Mouse (Mus musculus): ENCODE results near the gene Ptprd. TPM values are rescaled to one million over a fixed set of nuclear protein-coding genes. Genes with fewer than 3 reads are reported as not detected.

Ptprd gene
- polyA plus RNA-seq, 1 experiment from 2014 or later, result 5.6 TPM

GRCm38 (mm10) chr4:75962916-75963315 lies 2248.8 kb downstream of the Ptprd start:
- Histone ChIP-seq H3K4me2 (replicated peaks; ENCODE audit: low read depth) (no peak overlapping the region), H3K9ac (ENCODE audit: low read length) (no peak overlapping the region), H3K9me3 (ENCODE audit: control insufficient read depth, low read length) (no peaks in the 10 kb centered on the region), H3K27me3 (ENCODE audit: control insufficient read depth, insufficient read depth, low read length) (no peaks in the 10 kb centered on the region), H3K4me1 (replicated peaks; ENCODE audit: control insufficient read depth, insufficient read depth) (no peaks in the 10 kb centered on the region), H3K27ac (replicated peaks) (no peak overlapping the region), H3K4me3 (ENCODE audit: low read depth, low read length) (no peak overlapping the region), H3K36me3 (ENCODE audit: control insufficient read depth, insufficient read depth, low read length) (no peaks in the 10 kb centered on the region)
- ATAC-seq (ENCODE audit: low FRiP score, low TSS enrichment), result no peak
- no peak for DNase-seq (ENCODE audit: low spot score)
- 50% methylated on average over 2 of the region's 2 CpGs for WGBS
- TF ChIP-seq CTCF (IDR thresholded peaks at IDR 0.05; ENCODE audit: low read depth), result no peak
- TF ChIP-seq EP300 (optimal IDR thresholded peaks at IDR 0.05), result no peak

GRCm38 (mm10) chr4:75961865-75962264 lies 2249.9 kb downstream of the Ptprd start:
- H3K36me3 ChIP-seq (ENCODE audit: control insufficient read depth, insufficient read depth, low read length), result no peaks in the 10 kb centered on the region
- no peaks in the 10 kb centered on the region for H3K27me3 ChIP-seq (ENCODE audit: control insufficient read depth, insufficient read depth, low read length)
- DNase-seq (ENCODE audit: low spot score), result no peak
- WGBS, result 20% methylated on average over 2 of the region's 2 CpGs
- ATAC-seq (ENCODE audit: low FRiP score, low TSS enrichment), result no peak
- no peak overlapping the region for H3K27ac ChIP-seq (replicated peaks)
- H3K4me1 ChIP-seq (replicated peaks; ENCODE audit: control insufficient read depth, insufficient read depth), result no peaks in the 10 kb centered on the region
- H3K4me3 ChIP-seq (ENCODE audit: low read depth, low read length), result no peak overlapping the region
- H3K4me2 ChIP-seq (replicated peaks; ENCODE audit: low read depth), result no peak overlapping the region
- H3K9me3 ChIP-seq (ENCODE audit: control insufficient read depth, low read length), result no peaks in the 10 kb centered on the region
- TF ChIP-seq CTCF (IDR thresholded peaks at IDR 0.05; ENCODE audit: low read depth), result no peak
- no peak overlapping the region for H3K9ac ChIP-seq (ENCODE audit: low read length)

- Histone ChIP-seq H3K27ac (replicated peaks) (no peak overlapping the region), H3K4me2 (replicated peaks; ENCODE audit: low read depth) (no peak overlapping the region)
- DNase-seq (ENCODE audit: low spot score), result peak; percentile 38
Measured at GRCm38 (mm10) chr4:75953349-75954060, 2258.3 kb downstream of the Ptprd start.

GRCm38 (mm10) chr4:75950582-75950981 lies 2261.2 kb downstream of the Ptprd start:
- Histone ChIP-seq H3K27ac (replicated peaks) (no peak overlapping the region), H3K4me1 (replicated peaks; ENCODE audit: control insufficient read depth, insufficient read depth) (no peaks in the 10 kb centered on the region), H3K4me2 (replicated peaks; ENCODE audit: low read depth) (no peak overlapping the region), H3K9ac (ENCODE audit: low read length) (no peak overlapping the region), H3K27me3 (ENCODE audit: control insufficient read depth, insufficient read depth, low read length) (no peaks in the 10 kb centered on the region), H3K4me3 (ENCODE audit: low read depth, low read length) (no peak overlapping the region), H3K36me3 (ENCODE audit: control insufficient read depth, insufficient read depth, low read length) (no peaks in the 10 kb centered on the region), H3K9me3 (ENCODE audit: control insufficient read depth, low read length) (no peaks in the 10 kb centered on the region)
- ATAC-seq (ENCODE audit: low FRiP score, low TSS enrichment), result no peak
- 81% methylated on average over 4 of the region's 4 CpGs for WGBS
- no peak for DNase-seq (ENCODE audit: low spot score)
- TF ChIP-seq EP300 (optimal IDR thresholded peaks at IDR 0.05), result no peak
- TF ChIP-seq CTCF (IDR thresholded peaks at IDR 0.05; ENCODE audit: low read depth), result no peak

More at GRCm38 (mm10) chr4:75953349-75954060, 2258.3 kb downstream of the Ptprd start:
- TF ChIP-seq CTCF (IDR thresholded peaks at IDR 0.05; ENCODE audit: low read depth) (no peak), EP300 (optimal IDR thresholded peaks at IDR 0.05) (no peak)
- Histone ChIP-seq H3K27me3 (ENCODE audit: control insufficient read depth, insufficient read depth, low read length) (no peaks in the 10 kb centered on the region), H3K4me3 (ENCODE audit: low read depth, low read length) (no peak overlapping the region), H3K4me1 (replicated peaks; ENCODE audit: control insufficient read depth, insufficient read depth) (no peaks in the 10 kb centered on the region), H3K9me3 (ENCODE audit: control insufficient read depth, low read length) (no peaks in the 10 kb centered on the region), H3K36me3 (ENCODE audit: control insufficient read depth, insufficient read depth, low read length) (no peaks in the 10 kb centered on the region), H3K9ac (ENCODE audit: low read length) (no peak overlapping the region)
- 47% methylated on average over 6 of the region's 6 CpGs for WGBS
- 0 out of 2 replicates have a peak, but pooled peaks have one; percentile 18 for ATAC-seq (ENCODE audit: low FRiP score, low TSS enrichment)

- 81% methylated on average over 4 of the region's 4 CpGs for WGBS
- no peak for DNase-seq (ENCODE audit: low spot score)
- Histone ChIP-seq H3K9me3 (ENCODE audit: control insufficient read depth, low read length) (no peaks in the 10 kb centered on the region), H3K4me2 (replicated peaks; ENCODE audit: low read depth) (no peak overlapping the region), H3K27me3 (ENCODE audit: control insufficient read depth, insufficient read depth, low read length) (no peaks in the 10 kb centered on the region), H3K9ac (ENCODE audit: low read length) (no peak overlapping the region), H3K4me1 (replicated peaks; ENCODE audit: control insufficient read depth, insufficient read depth) (no peaks in the 10 kb centered on the region), H3K4me3 (ENCODE audit: low read depth, low read length) (no peak overlapping the region), H3K27ac (replicated peaks) (no peak overlapping the region), H3K36me3 (ENCODE audit: control insufficient read depth, insufficient read depth, low read length) (no peaks in the 10 kb centered on the region)
- no peak for TF ChIP-seq EP300 (optimal IDR thresholded peaks at IDR 0.05)
- TF ChIP-seq CTCF (IDR thresholded peaks at IDR 0.05; ENCODE audit: low read depth), result no peak
- ATAC-seq (ENCODE audit: low FRiP score, low TSS enrichment), result no peak
Measured at GRCm38 (mm10) chr4:75894871-75895270, 2316.9 kb downstream of the Ptprd start.

Small RNAs within 50 kb of the gene (microRNA-seq; reads per million reads assigned to microRNA genes)
- not detected for gene Gm23159

Data from stomach, postnatal 0 days (tissue).